Mouse (Mus musculus) heart, adult 2 months (tissue): Measurements from ENCODE around the gene Tmcc2. TPM values are rescaled to one million over a fixed set of nuclear protein-coding genes. Genes with fewer than 3 reads are reported as not detected.

Experiments used
- DNase-seq, 2 experiments: peaks; one replicate each; pipeline ENCODE4 v3.0.0; 2021
- H3K27ac ChIP-seq: fragments of 200-600 bp; 2 replicates; pipeline ENCODE4 v1.8.1; 2022
- H3K27me3 ChIP-seq: fragments of 200-500 bp; 2 replicates; pipeline ENCODE4 v1.6.1; 2012; ENCODE audit warnings: mild to moderate bottlenecking, low read length, inconsistent platforms, mixed read lengths; ENCODE audit not compliant: control insufficient read depth, insufficient read depth
- H3K36me3 ChIP-seq: fragments of 200-500 bp; 2 replicates; pipeline ENCODE4 v1.6.1; 2012; ENCODE audit warnings: low read length, inconsistent platforms; ENCODE audit not compliant: control insufficient read depth, insufficient read depth
- H3K4me1 ChIP-seq: fragments of 200-500 bp; 2 replicates; pipeline ENCODE4 v1.6.1; 2011; ENCODE audit warnings: low read length; ENCODE audit not compliant: control insufficient read depth, insufficient read depth
- H3K4me3 ChIP-seq: fragments of 200-600 bp; 2 replicates; pipeline ENCODE4 v1.8.1; 2022
- H3K79me2 ChIP-seq: fragments of 200-500 bp; replicated peaks from 2 replicates; pipeline ENCODE4 v1.6.1; 2012; ENCODE audit warnings: mild to moderate bottlenecking, inconsistent platforms, low read length, moderate library complexity, mixed read lengths; ENCODE audit not compliant: control insufficient read depth, insufficient read depth
- H3K9ac ChIP-seq: fragments of 200-500 bp; 2 replicates; pipeline ENCODE4 v1.6.1; 2012; ENCODE audit warnings: low read depth, mild to moderate bottlenecking, control low read depth, inconsistent platforms, low read length, mixed read lengths
- CTCF ChIP-seq: fragments of 200-600 bp; IDR thresholded peaks from 2 replicates; pipeline ENCODE4 v1.8.1; 2022; ENCODE audit warnings: antibody characterized with exemption, mild to moderate bottlenecking, moderate library complexity
- EP300 ChIP-seq: fragments of 200-500 bp; IDR thresholded peaks from 2 replicates; pipeline ENCODE4 v1.6.1; 2011; ENCODE audit warnings: low read depth, low read length, control low read depth; ENCODE audit not compliant: insufficient read depth
- POLR2A ChIP-seq: fragments of 200-500 bp; IDR thresholded peaks from 2 replicates; pipeline ENCODE4 v1.6.1; 2011; ENCODE audit warnings: mild to moderate bottlenecking, low read depth, low read length, control low read depth; ENCODE audit not compliant: insufficient read depth
- WGBS: fragments of 180-500 bp; shearing (Covaris S2); methylation state at CpG from one replicate; pipeline ENCODE4 v1.1.7; 2018; 5-methylcytosine and 5-hydroxymethylcytosine counted together
- intact Hi-C: fragments of 180-260 bp; cut with DNase I; formaldehyde crosslinking; loops from one replicate; pipeline ENCODE4 v1.15.1; 2025
- long read RNA-seq: library from polyadenylated mRNA; stranded (forward); transcript quantifications from one replicate; pipeline ENCODE4 v2.0.0, GENCODE M21; 2021
- polyA plus RNA-seq: library from polyadenylated mRNA; depleted of rRNA; stranded (reverse); fragments of >200 nt; gene quantifications from 2 replicates; pipeline ENCODE4 v1.2.3, GENCODE M21; 2012; rRNA removed
- total RNA-seq, 2 experiments: library from RNA; stranded (reverse); gene quantifications; 2 replicates each; pipeline ENCODE4 v1.2.3; 2021

Tmcc2 gene
- total RNA-seq (10 to 100 TPM; 21.9 to 25.4 TPM), polyA plus RNA-seq (17.5 and 19.4 TPM in 2 replicates)
- long read RNA-seq, transcript Tmcc2-201 (5 exons, 3,410 nt): major isoform, 18 of 27 reads
- long read RNA-seq, partial matches to known transcripts: 7 of 27 reads
- long read RNA-seq, other reads (novel, unspliced or antisense): 2 of 27 reads

GRCm38 (mm10) chr1:132390691-132391579 lies at the start of gene Tmcc2:
Gene Tmcc2, minus strand, starts transcription at chr1:132391281.
- H3K4me1 ChIP-seq: peaks cover 7% of the 10 kb centered on the region
- DNase-seq: peak; percentile 33 to 69
- peak within 1 kb of the TSS; percentile 87 for H3K27ac ChIP-seq
- peak within 1 kb of the TSS; percentile 86 for H3K4me3 ChIP-seq
- WGBS: 2% methylated on average over 47 of the region's 50 CpGs
- peak within 1 kb of the TSS; percentile 77 for H3K9ac ChIP-seq
- H3K36me3 ChIP-seq: peaks cover 2% of the 10 kb centered on the region; the same call in 1 of the 2 replicates
- H3K79me2 ChIP-seq: no peaks in the 10 kb centered on the region
- H3K27me3 ChIP-seq: no peaks in the 10 kb centered on the region
- intact Hi-C loops: loop anchor here (1.0 to 5.0 kb wide), 4 partner anchors 24 to 78 kb away; partner anchors contain the start of gene Dstyk
- TF ChIP-seq POLR2A (no peak), EP300 (no peak), CTCF (no peak)

GRCm38 (mm10) chr1:132437389-132437788 lies 46.3 kb upstream of the Tmcc2 start:
- Histone ChIP-seq H3K27ac (peak overlapping the region; percentile 67), H3K9ac (no peak overlapping the region), H3K27me3 (no peaks in the 10 kb centered on the region), H3K4me1 (peaks cover 19% of the 10 kb centered on the region), H3K79me2 (0 out of 2 replicates have a peak, but pooled peaks cover 3% of the 10 kb centered on the region), H3K4me3 (no peak overlapping the region), H3K36me3 (peaks cover 29% of the 10 kb centered on the region)
- intact Hi-C loops: loop anchor here (2.0 to 5.0 kb wide), 2 partner anchors 21 to 40 kb away; partner anchors contain the start of genes Dstyk and Rbbp5
- DNase-seq: no peak
- no peak for TF ChIP-seq CTCF
- TF ChIP-seq EP300: no peak
- no peak for TF ChIP-seq POLR2A
- 60% methylated on average over 5 of the region's 5 CpGs for WGBS

GRCm38 (mm10) chr1:132436960-132437359 lies 45.9 kb upstream of the Tmcc2 start:
- 0 out of 2 replicates have a peak, but pooled peaks cover 3% of the 10 kb centered on the region for H3K79me2 ChIP-seq
- H3K4me3 ChIP-seq: no peak overlapping the region
- intact Hi-C loops: loop anchor here (2.0 to 5.0 kb wide), 2 partner anchors 20 to 40 kb away; partner anchors contain the start of genes Dstyk and Rbbp5
- no peaks in the 10 kb centered on the region for H3K27me3 ChIP-seq
- peaks cover 29% of the 10 kb centered on the region for H3K36me3 ChIP-seq
- no peak for DNase-seq
- peaks cover 22% of the 10 kb centered on the region for H3K4me1 ChIP-seq
- H3K9ac ChIP-seq: no peak overlapping the region
- H3K27ac ChIP-seq: peak overlapping the region; percentile 67
- WGBS: 52% methylated on average over 1 of the region's 1 CpGs
- TF ChIP-seq CTCF (no peak), EP300 (no peak), POLR2A (no peak)

DNA sequence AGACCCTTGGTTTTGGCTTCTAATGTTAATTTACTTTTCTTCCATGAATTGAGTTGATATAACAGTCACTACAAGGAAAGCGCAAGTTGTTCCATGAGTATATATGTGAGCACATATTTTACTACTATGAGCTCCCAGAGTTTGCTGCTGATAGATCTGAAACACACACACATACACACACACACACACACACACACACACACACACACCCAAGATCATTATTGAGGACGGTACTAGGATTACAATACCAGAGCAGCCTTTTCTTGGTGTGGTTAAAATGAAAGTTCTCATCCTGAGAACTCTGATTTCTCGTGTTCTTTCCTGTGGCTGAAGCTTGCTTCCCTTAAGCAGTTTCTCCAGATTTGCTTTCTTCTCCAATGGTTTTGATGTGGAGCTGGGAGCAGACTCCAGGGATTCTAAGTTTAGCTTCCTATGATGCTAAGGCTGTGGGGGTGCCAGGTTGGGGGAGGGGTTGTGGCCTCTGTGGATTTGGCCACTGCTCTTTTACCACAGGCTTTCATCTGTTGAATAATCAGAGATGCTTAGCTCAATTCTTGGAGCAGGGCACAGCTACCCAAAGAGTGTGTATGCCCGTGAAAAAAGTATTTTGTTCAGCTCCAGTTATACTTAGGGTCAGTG lies 45.4 kb upstream of the Tmcc2 start:
- peak in 1 of 2 experiments; percentile 43 for DNase-seq
- no peak for TF ChIP-seq CTCF
- no peak for TF ChIP-seq EP300
- no peak for TF ChIP-seq POLR2A
- peak overlapping the region; percentile 72 for H3K27ac ChIP-seq
- H3K27me3 ChIP-seq: no peaks in the 10 kb centered on the region
- H3K4me3 ChIP-seq: 0 out of 2 replicates have a peak overlapping the region, but pooled peaks have one; percentile 9
- peaks cover 3% of the 10 kb centered on the region; the same call in 1 of the 2 replicates for H3K79me2 ChIP-seq
- peaks cover 30% of the 10 kb centered on the region for H3K36me3 ChIP-seq
- WGBS: 49% methylated on average over 4 of the region's 4 CpGs
- peak overlapping the region; percentile 55; the same call in 1 of the 2 replicates for H3K9ac ChIP-seq
- intact Hi-C loops: loop anchor here (2.0 to 5.0 kb wide), 2 partner anchors 20 to 41 kb away; partner anchors contain the start of genes Dstyk and Rbbp5
- peaks cover 26% of the 10 kb centered on the region for H3K4me1 ChIP-seq

GRCm38 (mm10) chr1:132434032-132434431 lies 43.0 kb upstream of the Tmcc2 start:
- Histone ChIP-seq H3K4me3 (no peak overlapping the region), H3K36me3 (peaks cover 31% of the 10 kb centered on the region), H3K9ac (no peak overlapping the region), H3K27me3 (no peaks in the 10 kb centered on the region), H3K79me2 (peaks cover 3% of the 10 kb centered on the region; the same call in 1 of the 2 replicates), H3K4me1 (peaks cover 24% of the 10 kb centered on the region), H3K27ac (no peak overlapping the region)
- intact Hi-C loops: no loop called here
- 84% methylated on average over 12 of the region's 12 CpGs for WGBS
- no peak for DNase-seq
- TF ChIP-seq EP300: no peak
- no peak for TF ChIP-seq POLR2A
- TF ChIP-seq CTCF: no peak
